Mouse (Mus musculus) gastrocnemius, adult 8-10 months (tissue): ENCODE data around the gene Csrnp3. TPM values are rescaled to one million over a fixed set of nuclear protein-coding genes. Genes with fewer than 3 reads are reported as not detected.

Experiments
- DNase-seq, 2 experiments: peaks; one replicate each; pipeline ENCODE4 v3.0.0; 2022; ENCODE audit warnings: low spot score in 2 of 2
- total RNA-seq, 4 experiments: library from RNA; stranded (reverse); gene quantifications; 2 replicates each; pipeline ENCODE4 v1.2.4; 2022

Csrnp3 gene
- total RNA-seq, 4 experiments from 2014 or later, result 0.02 to 0.21 (median 0.07) TPM

GRCm38 (mm10) chr2:65940351-65940750 lies 94.8 kb downstream of the Csrnp3 start:
- DNase-seq, result no peak

- DNase-seq, result no peak
Measured at GRCm38 (mm10) chr2:65942346-65942745, 96.8 kb downstream of the Csrnp3 start.

GRCm38 (mm10) chr2:65948808-65949207 lies 103.2 kb downstream of the Csrnp3 start:
- DNase-seq, result no peak

- DNase-seq, result no peak
Measured at GRCm38 (mm10) chr2:65953726-65954340, 108.3 kb downstream of the Csrnp3 start.

- no peak for DNase-seq
Measured at GRCm38 (mm10) chr2:65955804-65956203, 110.2 kb downstream of the Csrnp3 start.

- DNase-seq, result no peak
Measured at GRCm38 (mm10) chr2:65956727-65957126, 111.2 kb downstream of the Csrnp3 start.

- DNase-seq, result no peak
Measured at GRCm38 (mm10) chr2:65963420-65963819, 117.9 kb downstream of the Csrnp3 start.

- DNase-seq, result no peak
Measured at GRCm38 (mm10) chr2:65968810-65969209, 123.2 kb downstream of the Csrnp3 start.

- DNase-seq, result no peak
Measured at GRCm38 (mm10) chr2:65973907-65974306, 128.3 kb downstream of the Csrnp3 start.

GRCm38 (mm10) chr2:65975383-65975782 lies 129.8 kb downstream of the Csrnp3 start:
- no peak for DNase-seq

GRCm38 (mm10) chr2:65979338-65980053 lies 133.9 kb downstream of the Csrnp3 start:
- no peak for DNase-seq

GRCm38 (mm10) chr2:65981470-65981869 lies 135.9 kb downstream of the Csrnp3 start:
- DNase-seq, result no peak

GRCm38 (mm10) chr2:65981965-65982364 lies 136.4 kb downstream of the Csrnp3 start:
- DNase-seq, result no peak

GRCm38 (mm10) chr2:65985706-65986105 lies 140.1 kb downstream of the Csrnp3 start:
- no peak for DNase-seq

GRCm38 (mm10) chr2:65987069-65987468 lies 141.5 kb downstream of the Csrnp3 start:
- DNase-seq, result no peak

GRCm38 (mm10) chr2:65987588-65987987 lies 142.0 kb downstream of the Csrnp3 start:
- no peak for DNase-seq

- no peak for DNase-seq
Measured at GRCm38 (mm10) chr2:65988788-65989187, 143.2 kb downstream of the Csrnp3 start.

GRCm38 (mm10) chr2:65990108-65990507 lies 144.5 kb downstream of the Csrnp3 start:
- DNase-seq, result no peak

- DNase-seq, result no peak
Measured at GRCm38 (mm10) chr2:65990754-65991153, 145.2 kb downstream of the Csrnp3 start.

GRCm38 (mm10) chr2:65993371-65993770 lies 147.8 kb downstream of the Csrnp3 start:
- no peak for DNase-seq

GRCm38 (mm10) chr2:65994886-65995468 lies 149.4 kb downstream of the Csrnp3 start:
- no peak for DNase-seq

- DNase-seq, result no peak
Measured at GRCm38 (mm10) chr2:65998747-65999146, 153.2 kb downstream of the Csrnp3 start.
